Comparison of ENCODE assay signal across 7 mouse cellular contexts in the genomic region with DNA sequence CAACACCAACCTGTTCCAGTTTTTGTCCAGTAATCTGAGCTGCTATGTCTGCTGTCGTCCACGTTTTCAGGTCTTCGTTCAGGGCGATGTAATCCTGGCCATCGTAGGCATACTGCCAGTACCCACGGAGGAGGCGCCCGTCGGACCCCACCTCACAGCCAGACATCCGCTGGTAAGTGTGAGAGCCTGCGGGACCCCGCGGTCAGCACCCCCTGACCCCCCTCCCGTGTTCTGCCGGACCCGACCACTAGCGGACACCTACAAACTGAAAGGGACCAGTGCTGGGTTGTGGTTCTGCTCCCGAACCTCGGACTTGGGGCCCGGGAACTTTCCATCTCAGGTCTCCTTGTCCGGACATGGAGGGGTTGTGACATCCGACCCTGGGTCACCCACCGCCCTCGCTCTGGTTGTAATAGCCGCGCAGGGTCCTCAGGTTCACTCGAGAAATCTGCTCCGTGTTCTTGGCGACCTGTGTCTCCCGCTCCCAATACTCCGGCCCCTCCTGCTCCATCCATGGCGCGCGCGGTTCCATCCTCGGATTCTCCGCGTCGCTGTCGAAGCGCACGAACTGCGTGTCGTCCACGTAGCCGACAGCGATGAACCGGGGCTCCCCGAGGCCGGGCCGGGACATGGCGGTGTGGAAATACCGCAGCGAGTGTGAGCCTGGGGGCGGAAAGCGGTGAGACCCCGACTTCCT. TPM values are rescaled to one million over a fixed set of nuclear protein-coding genes. Genes with fewer than 3 reads are reported as not detected.
DNase-seq lines count a peak whose midpoint lies in the region; ATAC-seq and TF ChIP-seq lines count a peak whose summit lies in the region.

No protein-coding gene starts in this region.

- H3K4me1 ChIP-seq in lung, embryonic 14.5 days (ENCODE audit: insufficient read depth): peaks cover 5% of the 10 kb centered on the region; the same call in 1 of the 2 replicates
- H3K4me1 ChIP-seq in embryonic facial prominence, embryonic 14.5 days (ENCODE audit: control insufficient read depth, insufficient read depth, low read length): peaks cover 6% of the 10 kb centered on the region
- H3K4me1 ChIP-seq in limb, embryonic 10.5 days: peaks cover 29% of the 10 kb centered on the region
- H3K4me1 ChIP-seq in neural tube, embryonic 15.5 days: peaks cover 29% of the 10 kb centered on the region

- H3K4me3 ChIP-seq in lung, embryonic 14.5 days (ENCODE audit: low read depth, low read length): peak overlapping the region; percentile 32
- H3K4me3 ChIP-seq in embryonic facial prominence, embryonic 14.5 days (ENCODE audit: low read depth, low read length): peak overlapping the region; percentile 33
- H3K4me3 ChIP-seq in limb, embryonic 10.5 days: peak overlapping the region; percentile 53
- peak overlapping the region; percentile 41 for H3K4me3 ChIP-seq in neural tube, embryonic 15.5 days (replicated peaks)

- ATAC-seq in lung, embryonic 14.5 days (ENCODE audit: insufficient read depth): no peak
- ATAC-seq in embryonic facial prominence, embryonic 14.5 days (ENCODE audit: low read depth): no peak
- no peak for ATAC-seq in neural tube, embryonic 15.5 days (ENCODE audit: low FRiP score)

- no peaks in the 10 kb centered on the region for H3K9me3 ChIP-seq in lung, embryonic 14.5 days (ENCODE audit: low read depth, low read length)
- H3K9me3 ChIP-seq in embryonic facial prominence, embryonic 14.5 days (ENCODE audit: control insufficient read depth, low read length): no peaks in the 10 kb centered on the region
- no peaks in the 10 kb centered on the region for H3K9me3 ChIP-seq in limb, embryonic 10.5 days (replicated peaks)
- no peaks in the 10 kb centered on the region for H3K9me3 ChIP-seq in neural tube, embryonic 15.5 days (replicated peaks)

- DNase-seq in lung, embryonic 14.5 days: no peak
- DNase-seq in lung, postnatal 10 days: no peak
- DNase-seq in embryonic facial prominence, embryonic 14.5 days (ENCODE audit: low spot score): no peak
- DNase-seq in limb, embryonic 10.5 days (ENCODE audit: low spot score): peak; percentile 35
- no peak for DNase-seq in right cerebral cortex, postnatal 25 days
- DNase-seq in thymus, postnatal 14 days: no peak

- H3K9ac ChIP-seq in lung, embryonic 14.5 days: no peak overlapping the region
- peak overlapping the region; percentile 41 for H3K9ac ChIP-seq in embryonic facial prominence, embryonic 14.5 days (ENCODE audit: low read depth, low read length)
- peak overlapping the region; percentile 41 for H3K9ac ChIP-seq in neural tube, embryonic 15.5 days (replicated peaks)

- TF ChIP-seq CTCF in lung, embryonic 14.5 days (IDR thresholded peaks at IDR 0.05; ENCODE audit: low read depth): no peak

- peak overlapping the region; percentile 59 for H3K4me2 ChIP-seq in lung, embryonic 14.5 days
- peak overlapping the region; percentile 54 for H3K4me2 ChIP-seq in embryonic facial prominence, embryonic 14.5 days (ENCODE audit: low read depth, low read length)
- H3K4me2 ChIP-seq in neural tube, embryonic 15.5 days: peak overlapping the region; percentile 62

- no peak overlapping the region for H3K27ac ChIP-seq in lung, embryonic 14.5 days (ENCODE audit: low read depth)
- H3K27ac ChIP-seq in embryonic facial prominence, embryonic 14.5 days (replicated peaks; ENCODE audit: low read depth, low read length): no peak overlapping the region
- H3K27ac ChIP-seq in limb, embryonic 10.5 days: peak overlapping the region; percentile 46; the same call in 1 of the 2 replicates
- H3K27ac ChIP-seq in neural tube, embryonic 15.5 days (replicated peaks): no peak overlapping the region

- H3K27me3 ChIP-seq in lung, embryonic 14.5 days (ENCODE audit: insufficient read depth, low read length): peaks cover 42% of the 10 kb centered on the region
- H3K27me3 ChIP-seq in embryonic facial prominence, embryonic 14.5 days (replicated peaks; ENCODE audit: control insufficient read depth, insufficient read depth, low read length): peaks cover 50% of the 10 kb centered on the region
- H3K27me3 ChIP-seq in limb, embryonic 10.5 days (ENCODE audit: low read depth, poor library complexity, severe bottlenecking): peaks cover 50% of the 10 kb centered on the region
- peaks cover 53% of the 10 kb centered on the region for H3K27me3 ChIP-seq in neural tube, embryonic 15.5 days (replicated peaks)

- H3K36me3 ChIP-seq in lung, embryonic 14.5 days (ENCODE audit: insufficient read depth): no peaks in the 10 kb centered on the region
- no peaks in the 10 kb centered on the region for H3K36me3 ChIP-seq in embryonic facial prominence, embryonic 14.5 days (ENCODE audit: control insufficient read depth, insufficient read depth, low read length)
- H3K36me3 ChIP-seq in limb, embryonic 10.5 days: no peaks in the 10 kb centered on the region
- H3K36me3 ChIP-seq in neural tube, embryonic 15.5 days: no peaks in the 10 kb centered on the region

- 2% methylated on average over 56 of the region's 57 CpGs for WGBS in lung, embryonic 14.5 days
- 3% methylated on average over 54 of the region's 57 CpGs for WGBS in embryonic facial prominence, embryonic 14.5 days
- WGBS in limb, embryonic 10.5 days: 3% methylated on average over 57 of the region's 57 CpGs
- 3% methylated on average over 57 of the region's 57 CpGs for WGBS in neural tube, embryonic 15.5 days

RNA-seq across cellular contexts. Expression of gene H2-K1, which starts 22.1 kb away (rescaled TPM):
- 24.4 and 32.9 TPM in 2 replicates for polyA plus RNA-seq in lung, embryonic 14.5 days (2014; fragmentation: Nextera tagmentation; extraction: Ambion mirVana)
- polyA plus RNA-seq in embryonic facial prominence, embryonic 14.5 days (2014; fragmentation: Nextera tagmentation; extraction: Ambion mirVana): 20.8 and 30.8 TPM in 2 replicates
- 2.9 and 4.7 TPM in 2 replicates for polyA plus RNA-seq in limb, embryonic 10.5 days (2016; fragmentation: Nextera tagmentation; extraction: Ambion mirVana)
- 19.8 and 88.0 TPM in 2 replicates for polyA plus RNA-seq in neural tube, embryonic 15.5 days (2015; fragmentation: Nextera tagmentation; extraction: Ambion mirVana)

RNA-seq across cellular contexts. Expression of gene Rps18, which starts 22.2 kb away (rescaled TPM):
- 2,038 and 2,085 TPM in 2 replicates for polyA plus RNA-seq in lung, embryonic 14.5 days (2014; fragmentation: Nextera tagmentation; extraction: Ambion mirVana)
- polyA plus RNA-seq in embryonic facial prominence, embryonic 14.5 days (2014; fragmentation: Nextera tagmentation; extraction: Ambion mirVana): 2,078 and 2,095 TPM in 2 replicates
- polyA plus RNA-seq in limb, embryonic 10.5 days (2016; fragmentation: Nextera tagmentation; extraction: Ambion mirVana): 1,605 and 1,760 TPM in 2 replicates
- polyA plus RNA-seq in neural tube, embryonic 15.5 days (2015; fragmentation: Nextera tagmentation; extraction: Ambion mirVana): 778 and 1,050 TPM in 2 replicates

RNA-seq across cellular contexts. Expression of gene Vps52, which starts 22.4 kb away (rescaled TPM):
- 34.2 and 34.8 TPM in 2 replicates for polyA plus RNA-seq in lung, embryonic 14.5 days (2014; fragmentation: Nextera tagmentation; extraction: Ambion mirVana)
- 38.6 and 41.6 TPM in 2 replicates for polyA plus RNA-seq in embryonic facial prominence, embryonic 14.5 days (2014; fragmentation: Nextera tagmentation; extraction: Ambion mirVana)
- 49.8 and 50.3 TPM in 2 replicates for polyA plus RNA-seq in limb, embryonic 10.5 days (2016; fragmentation: Nextera tagmentation; extraction: Ambion mirVana)
- 72.3 and 75.7 TPM in 2 replicates for polyA plus RNA-seq in neural tube, embryonic 15.5 days (2015; fragmentation: Nextera tagmentation; extraction: Ambion mirVana)

RNA-seq across cellular contexts. Expression of gene B3galt4, which starts 26.7 kb away (rescaled TPM):
- polyA plus RNA-seq in lung, embryonic 14.5 days (2014; fragmentation: Nextera tagmentation; extraction: Ambion mirVana): 2.3 and 2.6 TPM in 2 replicates
- 4.4 and 5.7 TPM in 2 replicates for polyA plus RNA-seq in embryonic facial prominence, embryonic 14.5 days (2014; fragmentation: Nextera tagmentation; extraction: Ambion mirVana)
- 2.9 and 3.9 TPM in 2 replicates for polyA plus RNA-seq in limb, embryonic 10.5 days (2016; fragmentation: Nextera tagmentation; extraction: Ambion mirVana)
- 11.9 and 13.1 TPM in 2 replicates for polyA plus RNA-seq in neural tube, embryonic 15.5 days (2015; fragmentation: Nextera tagmentation; extraction: Ambion mirVana)

RNA-seq across cellular contexts. Expression of gene Wdr46, which starts 37.5 kb away (rescaled TPM):
- 29.5 and 37.2 TPM in 2 replicates for polyA plus RNA-seq in lung, embryonic 14.5 days (2014; fragmentation: Nextera tagmentation; extraction: Ambion mirVana)
- 15.4 and 20.2 TPM in 2 replicates for polyA plus RNA-seq in embryonic facial prominence, embryonic 14.5 days (2014; fragmentation: Nextera tagmentation; extraction: Ambion mirVana)
- 61.7 and 78.2 TPM in 2 replicates for polyA plus RNA-seq in limb, embryonic 10.5 days (2016; fragmentation: Nextera tagmentation; extraction: Ambion mirVana)
- polyA plus RNA-seq in neural tube, embryonic 15.5 days (2015; fragmentation: Nextera tagmentation; extraction: Ambion mirVana): 25.1 and 29.3 TPM in 2 replicates
